Mouse (Mus musculus): Measurements from ENCODE around the gene Mettl23.

GRCm38 (mm10) chr11:116838936-116839335 lies 4.1 kb upstream of the Mettl23 start:
- TF ChIP-seq POLR2A (IDR thresholded peaks at IDR 0.05; ENCODE audit: control insufficient read depth, low read depth, low read length) (no peak), CTCF (IDR thresholded peaks at IDR 0.05; ENCODE audit: control insufficient read depth, insufficient read depth, insufficient replicate concordance, low read depth, low read length) (no peak)
